Mouse (Mus musculus): ENCODE results near the gene Ammecr1.

Gene Ammecr1

DNA sequence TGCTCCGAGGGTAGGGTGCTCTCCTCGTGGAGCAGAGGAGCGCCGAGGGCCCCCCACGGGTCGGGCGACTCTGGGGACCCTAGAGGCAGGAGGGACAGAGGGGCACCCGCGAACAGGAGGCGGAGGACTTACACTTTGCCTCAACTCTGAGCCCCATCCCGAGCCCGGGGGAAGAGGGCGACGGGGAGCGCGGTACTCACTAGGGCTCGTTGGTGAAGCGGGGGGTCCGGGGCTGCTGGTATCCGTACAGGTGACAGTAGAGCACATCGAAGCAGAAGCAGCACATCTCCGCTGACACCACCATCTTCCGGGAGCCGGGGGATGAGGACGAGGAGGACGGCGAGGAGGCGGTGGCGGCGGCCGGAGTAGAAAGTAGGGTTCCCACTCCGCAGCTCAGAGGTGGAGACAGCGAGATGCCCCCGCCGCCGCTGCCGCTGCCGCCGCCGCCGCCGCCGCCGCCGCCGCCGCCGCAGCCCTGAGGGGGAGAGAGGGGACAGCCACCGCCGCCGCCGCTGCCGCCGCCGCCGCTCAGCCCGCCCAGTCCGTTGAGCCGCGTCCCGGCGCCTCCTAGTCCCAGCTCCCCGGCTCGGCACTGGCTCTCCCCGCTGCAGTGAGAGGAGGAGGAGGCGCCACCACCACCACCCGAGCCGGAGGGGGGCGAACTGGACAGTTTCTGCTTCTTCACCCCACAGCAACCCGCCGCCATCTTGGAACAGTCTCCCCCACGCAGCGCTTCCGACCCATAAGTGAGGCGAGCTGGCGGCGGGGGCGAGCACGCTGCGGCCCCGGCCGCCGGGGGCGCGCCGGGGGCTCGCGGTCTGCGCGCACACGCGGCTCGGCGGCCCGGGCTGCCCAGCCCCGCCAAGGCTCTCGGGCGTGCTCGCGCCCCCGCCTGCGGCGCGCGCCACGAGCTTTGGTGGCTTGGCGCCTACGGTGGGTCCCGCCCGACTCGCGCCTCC is at the start of gene Ammecr1:
Gene Ammecr1 (minus strand): TSS at position 721 of the 959 bp plus-strand sequence.
- peak; percentile 53 for DNase-seq (ENCODE audit: low spot score)

DNA sequence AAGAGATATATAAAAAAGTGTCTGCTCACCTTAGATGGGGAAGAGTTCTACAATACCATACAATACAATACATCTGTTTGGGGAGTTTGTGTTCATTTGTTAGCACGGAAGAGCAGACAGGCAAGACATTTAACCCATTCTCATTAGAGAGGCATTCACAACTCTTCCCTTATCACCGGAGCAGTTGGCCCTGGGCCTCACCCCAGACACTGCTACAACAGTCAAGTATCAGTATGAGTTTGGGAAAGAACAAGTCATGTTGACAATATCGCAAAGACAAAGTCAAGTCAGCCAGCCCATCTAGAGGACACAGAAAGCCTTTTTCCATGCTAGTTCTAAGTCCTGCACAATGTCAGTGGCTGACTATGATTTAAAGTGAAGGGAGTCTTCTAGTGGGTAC is 47.6 kb upstream of the Ammecr1 start:
- no peak for DNase-seq (ENCODE audit: low spot score)

DNA sequence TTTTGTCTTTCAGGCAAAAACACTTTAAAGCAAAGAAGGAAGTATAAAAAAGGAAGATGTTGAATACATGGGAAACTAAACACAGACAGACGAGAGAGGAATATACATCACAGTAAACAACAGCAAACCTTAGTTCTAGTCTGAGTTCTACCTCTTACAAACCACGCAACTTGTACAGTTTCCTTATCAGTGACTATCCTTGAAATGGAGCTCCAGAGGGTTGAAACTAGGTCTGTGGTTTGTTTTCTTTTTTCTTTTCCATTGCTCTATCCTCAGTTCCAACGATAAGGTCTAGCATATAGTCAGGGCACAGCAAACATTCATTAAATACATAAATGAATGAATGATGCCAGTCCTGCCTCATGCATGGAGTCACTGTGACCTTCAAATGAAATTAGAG is 45.8 kb upstream of the Ammecr1 start:
- no peak for DNase-seq (ENCODE audit: low spot score)

DNA sequence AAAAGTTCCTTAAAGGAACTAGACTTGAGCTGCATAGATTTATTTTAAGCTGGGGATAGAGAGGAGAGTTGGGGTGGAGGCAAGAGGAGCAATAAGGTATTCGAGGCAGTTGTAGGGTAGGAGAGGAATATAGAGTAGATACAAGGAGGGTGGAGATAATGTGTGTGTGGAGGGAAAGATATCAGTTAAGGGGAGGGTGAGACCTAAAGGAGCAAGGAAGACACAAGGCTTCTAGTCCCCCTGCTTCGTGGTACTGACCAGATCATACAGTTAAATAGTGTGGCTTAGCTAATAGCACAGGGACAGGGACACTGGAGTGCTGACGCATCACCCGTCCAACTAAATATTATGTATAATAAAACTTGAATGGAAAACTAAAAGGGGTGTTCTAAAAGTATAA is 45.3 kb upstream of the Ammecr1 start:
- DNase-seq (ENCODE audit: low spot score), result no peak

DNA sequence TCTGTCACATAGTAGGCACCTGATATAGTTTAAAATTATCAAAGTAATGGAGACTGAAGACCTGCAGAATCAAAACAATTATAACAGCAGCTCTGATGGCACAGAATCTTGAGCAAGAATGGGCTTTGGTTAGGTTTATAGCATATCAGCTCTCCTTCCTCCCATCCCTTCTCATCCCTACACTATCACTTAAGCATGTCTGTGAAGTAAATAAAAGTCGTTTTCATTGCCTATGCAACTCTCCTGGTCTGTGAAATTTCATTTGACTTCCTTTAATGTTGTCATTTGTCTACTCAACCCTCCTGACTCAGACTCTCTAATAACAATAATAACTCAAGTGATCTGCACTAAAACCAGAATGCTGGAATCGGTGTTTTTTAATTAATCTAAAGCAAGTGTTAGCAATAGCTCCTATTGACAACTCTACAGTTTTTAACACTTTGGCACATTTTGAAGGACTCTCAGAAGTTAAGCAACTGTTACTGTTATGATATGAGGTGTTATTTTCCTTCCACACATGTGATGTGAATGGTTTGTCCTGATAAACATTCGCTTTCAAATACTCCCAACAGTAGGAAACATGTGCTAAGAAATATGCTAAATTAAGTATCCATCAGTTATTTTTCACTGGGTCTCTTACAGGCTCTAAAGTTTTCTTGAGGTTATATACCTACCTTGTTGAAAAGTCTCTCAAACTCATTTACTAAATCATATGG is 37.8 kb upstream of the Ammecr1 start:
- DNase-seq (ENCODE audit: low spot score), result no peak

DNA sequence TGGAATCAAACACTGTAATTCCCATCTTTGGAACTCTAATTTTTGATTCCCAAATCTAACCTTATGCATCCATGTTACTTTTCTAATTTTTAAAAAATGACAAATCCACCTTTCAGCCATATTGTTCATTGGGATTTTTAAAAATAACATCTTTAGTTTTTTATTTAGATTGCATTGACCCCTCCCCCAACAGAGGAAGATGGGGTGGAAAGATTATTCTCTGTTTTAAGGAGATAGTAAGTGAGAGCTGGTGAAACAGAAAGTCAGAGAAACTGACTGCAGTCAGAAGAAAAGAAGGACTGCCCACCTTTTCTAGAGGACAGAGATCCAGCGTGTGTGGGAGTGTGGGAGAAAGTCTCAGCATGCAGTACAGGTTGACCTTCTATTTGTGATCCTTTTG is 30.7 kb upstream of the Ammecr1 start:
- DNase-seq (ENCODE audit: low spot score), result no peak

DNA sequence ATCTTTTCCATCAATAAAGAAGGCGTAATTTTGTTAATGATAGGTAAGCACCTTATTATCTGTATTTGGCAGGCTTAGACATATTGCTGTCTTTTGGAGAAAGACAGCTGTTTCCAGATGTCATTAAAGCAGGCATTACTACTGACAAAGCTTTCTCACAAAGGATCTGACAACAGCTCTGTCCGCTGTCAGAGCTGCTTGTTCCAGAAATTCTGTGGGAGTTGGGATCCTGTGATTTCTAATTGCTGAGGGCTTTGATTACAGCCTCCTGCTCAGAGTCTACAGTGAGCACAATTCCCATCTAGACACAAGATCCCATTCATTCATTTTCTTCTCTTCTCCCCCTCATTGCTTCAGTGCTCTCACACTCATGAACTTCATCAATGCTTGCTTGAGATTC is 28.0 kb upstream of the Ammecr1 start:
- DNase-seq (ENCODE audit: low spot score), result no peak

DNA sequence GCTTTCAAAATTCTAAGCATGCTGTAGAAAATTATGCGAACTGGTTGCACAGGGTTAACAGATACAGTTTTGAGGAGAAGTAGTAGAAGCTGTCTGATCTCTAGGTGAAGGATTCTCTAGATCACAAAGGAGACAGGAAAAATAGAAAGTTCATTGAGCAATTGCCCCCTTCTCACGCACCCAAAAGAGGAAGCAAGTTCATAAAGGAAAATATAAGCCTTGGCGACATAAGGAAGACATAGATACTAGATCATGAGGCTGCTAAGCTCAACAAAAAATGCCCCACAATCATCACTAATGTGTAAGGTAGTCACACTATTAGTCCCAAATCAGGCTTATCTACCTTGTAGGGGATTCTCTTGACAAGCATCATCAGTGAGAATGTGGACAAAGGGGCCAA is 17.6 kb upstream of the Ammecr1 start:
- DNase-seq (ENCODE audit: low spot score), result no peak

DNA sequence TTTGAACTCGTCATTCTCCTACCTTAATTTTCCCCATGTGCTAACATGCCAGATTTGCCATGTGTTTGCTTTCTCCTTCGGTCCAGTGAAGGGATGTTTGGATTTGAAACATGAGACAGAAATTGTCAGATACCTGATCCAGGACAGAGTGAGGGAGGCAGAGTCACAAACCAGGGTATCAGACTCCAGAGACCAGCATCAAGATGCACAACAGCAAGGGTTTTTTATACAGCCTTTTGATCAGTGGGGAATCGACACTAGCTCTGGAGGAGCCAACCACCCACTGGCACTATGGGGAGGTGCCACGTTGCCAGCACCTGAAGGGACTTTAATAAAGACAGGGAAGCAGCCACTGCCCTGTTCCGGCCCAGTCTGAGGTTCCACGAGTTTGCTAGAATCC is 17.1 kb upstream of the Ammecr1 start:
- DNase-seq (ENCODE audit: low spot score), result no peak

DNA sequence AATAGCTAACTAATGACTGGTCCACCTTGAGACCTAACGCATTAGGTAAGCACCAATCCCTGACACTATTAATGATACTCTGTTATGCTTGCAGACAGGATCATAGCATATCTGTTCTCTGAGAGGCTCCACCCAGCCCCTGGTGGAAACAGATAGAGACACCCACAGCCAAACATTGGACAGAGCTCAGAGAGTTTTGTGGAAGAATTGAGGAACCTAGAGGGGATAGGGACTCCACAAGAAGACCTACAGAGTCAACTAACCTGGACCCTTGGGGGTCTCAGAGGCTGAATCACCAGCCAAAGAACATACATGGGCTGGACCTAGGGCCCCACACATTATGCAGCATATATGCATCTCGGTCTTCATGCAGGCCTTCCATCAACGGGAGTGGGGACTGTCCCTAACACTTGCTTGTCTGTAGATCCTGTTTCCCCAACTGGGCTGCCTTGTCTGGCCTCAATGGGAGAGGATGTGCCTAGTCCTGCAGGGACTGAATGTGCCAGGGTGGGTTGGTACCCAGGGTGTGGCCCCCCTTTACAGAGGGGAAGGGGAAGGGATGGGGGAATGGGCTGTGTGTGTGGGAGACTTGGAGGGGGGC is 15.1 kb upstream of the Ammecr1 start:
- no peak for DNase-seq (ENCODE audit: low spot score)

DNA sequence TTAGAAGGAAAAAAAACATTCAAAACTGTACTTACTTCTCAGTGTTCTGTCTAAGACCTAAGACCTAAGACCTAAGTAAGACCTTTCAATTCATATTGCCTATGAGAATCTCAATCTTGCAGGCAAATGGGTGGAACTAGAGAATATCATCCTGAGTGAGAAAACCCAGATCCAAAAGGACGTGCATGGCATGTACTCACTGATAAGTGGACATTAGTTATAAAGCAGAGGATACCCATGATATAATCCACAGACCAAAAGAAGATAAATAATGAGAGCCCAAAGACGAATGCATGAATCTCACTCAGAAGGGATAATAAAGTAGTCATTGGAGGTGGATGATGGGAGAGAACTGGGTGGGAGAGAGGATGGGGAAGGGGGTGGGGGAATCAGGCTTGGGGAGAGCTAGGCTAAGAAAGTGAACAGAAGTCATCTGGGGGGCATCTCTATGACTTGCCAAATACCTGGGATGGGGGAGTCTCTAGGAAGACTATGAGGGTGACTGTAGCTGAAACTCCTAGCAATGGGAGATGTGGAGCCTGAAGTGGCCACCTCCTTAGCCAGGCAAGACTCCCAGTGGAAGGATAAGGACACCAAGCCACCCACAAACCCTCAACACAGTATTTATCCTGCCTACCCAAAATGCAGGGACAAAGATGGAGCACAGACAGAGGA is 14.5 kb upstream of the Ammecr1 start:
- DNase-seq (ENCODE audit: low spot score), result no peak

DNA sequence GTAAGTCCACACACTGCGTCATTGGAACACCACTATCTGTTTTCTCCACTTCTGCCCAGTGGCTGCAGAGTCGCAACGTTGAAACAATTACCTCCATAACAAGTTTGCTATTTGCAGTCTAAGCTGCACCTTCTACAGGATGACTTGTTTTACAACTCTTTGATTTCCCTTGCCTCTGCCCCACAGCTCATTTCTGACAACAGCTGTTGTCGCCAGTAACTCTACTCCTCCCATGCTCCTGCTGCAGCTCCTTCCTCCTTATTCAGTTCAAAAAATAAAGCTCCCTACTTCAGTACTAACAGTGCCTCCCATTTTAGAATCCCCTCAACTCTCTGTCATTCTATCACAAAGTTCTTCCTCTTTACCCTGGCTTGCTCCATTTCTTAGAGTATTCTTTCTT is 12.7 kb upstream of the Ammecr1 start:
- DNase-seq (ENCODE audit: low spot score), result no peak

DNA sequence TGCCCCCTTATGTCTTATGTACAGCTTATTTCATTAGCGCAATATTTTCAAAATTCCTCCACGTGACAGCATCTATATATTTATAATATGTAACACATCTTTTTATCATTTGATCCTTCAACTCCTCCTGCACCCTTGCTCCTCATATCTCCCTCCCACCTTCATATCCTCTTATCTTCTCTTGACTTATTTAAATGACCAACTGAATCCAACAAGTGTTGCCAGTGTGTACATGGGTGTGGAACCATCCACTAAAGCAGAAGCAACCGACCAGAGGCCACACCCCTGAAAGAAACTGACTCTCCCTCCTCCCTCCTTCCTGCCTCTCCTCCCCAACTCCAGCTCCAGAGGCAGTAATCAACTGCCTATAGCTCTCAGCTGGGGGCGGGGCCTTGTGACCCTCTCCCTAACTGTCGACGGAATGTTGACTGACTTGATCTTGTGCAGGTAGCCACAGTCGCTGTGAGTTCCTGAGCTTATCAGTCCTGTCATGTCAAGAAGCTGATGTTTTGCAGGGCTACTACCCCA is 6.0 kb upstream of the Ammecr1 start:
- no peak for DNase-seq (ENCODE audit: low spot score)

DNA sequence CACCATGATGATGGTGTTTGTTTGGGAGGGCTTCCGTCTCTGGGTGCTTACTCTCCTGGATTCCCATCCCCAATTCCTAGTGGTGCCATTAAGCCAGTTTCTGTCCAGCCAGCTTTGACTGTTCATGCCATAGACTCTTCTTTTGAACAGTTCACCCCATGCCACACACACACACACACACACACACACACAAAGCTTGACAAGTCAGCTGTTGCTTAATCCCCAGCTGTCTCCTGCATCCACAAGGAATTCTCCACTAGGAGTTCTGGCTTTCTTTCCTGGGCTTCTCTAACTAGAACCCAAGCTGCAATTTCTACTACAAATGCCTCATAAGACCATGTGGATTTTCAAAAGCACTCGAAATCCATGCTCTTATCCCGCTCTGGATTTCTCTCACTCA is 5.2 kb upstream of the Ammecr1 start:
- no peak for DNase-seq (ENCODE audit: low spot score)

DNA sequence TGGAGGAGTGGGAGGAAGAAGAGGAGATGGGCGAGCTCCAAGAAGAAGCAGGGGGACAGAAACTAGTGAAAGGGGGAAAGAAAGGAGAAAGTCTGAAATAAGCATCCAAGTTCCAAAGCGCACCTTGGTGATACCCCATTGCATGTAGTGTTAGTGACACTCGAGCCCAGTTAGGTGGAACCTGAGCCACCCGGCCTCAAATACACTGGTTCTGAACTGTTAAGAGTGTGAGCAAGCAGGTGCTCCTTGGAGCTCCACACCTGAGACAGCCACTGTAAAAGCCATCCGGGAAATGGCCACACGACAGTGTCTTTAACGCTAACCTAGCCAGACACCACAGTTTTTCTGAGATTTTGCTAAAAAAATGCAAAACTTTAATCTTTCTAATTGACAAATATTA is 539 bp upstream of the Ammecr1 start:
- DNase-seq (ENCODE audit: low spot score), result no peak

DNA sequence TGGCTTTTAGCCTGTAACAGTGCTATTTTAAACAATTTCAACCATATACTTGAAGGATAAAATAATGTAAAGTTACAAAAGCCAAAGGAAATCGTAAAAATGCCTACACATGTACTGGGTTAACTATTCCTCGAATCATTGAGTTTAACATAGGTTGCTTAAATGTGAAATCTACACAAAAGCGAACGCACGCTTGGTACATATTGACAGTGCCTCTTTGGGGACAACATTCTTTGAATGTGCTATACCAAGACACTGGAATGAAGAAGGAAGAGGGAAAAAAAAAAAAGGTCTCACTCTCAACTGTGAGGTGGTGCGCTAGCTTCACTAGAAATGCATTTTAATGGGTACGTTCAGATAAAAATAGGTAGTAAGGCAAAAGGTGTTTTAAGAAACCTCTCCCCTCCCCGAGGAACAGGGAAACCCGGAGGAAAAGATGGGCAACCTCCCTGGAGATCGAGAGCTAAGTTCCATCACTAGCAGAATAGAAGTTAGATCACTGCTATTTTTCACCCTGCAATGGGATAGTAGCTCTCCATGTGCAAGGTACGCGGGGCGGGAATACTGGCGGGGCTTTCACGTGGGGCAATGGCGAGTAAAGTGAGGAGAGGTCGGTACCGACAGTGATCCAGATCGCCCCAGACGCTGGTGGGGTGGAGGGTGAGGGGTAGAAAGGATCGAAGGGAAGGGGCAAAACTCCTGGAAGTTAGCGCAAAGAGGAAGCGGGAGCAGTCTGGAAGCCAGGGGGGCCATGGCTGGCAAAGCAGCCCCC is 1.1 kb downstream of the Ammecr1 start:
- DNase-seq (ENCODE audit: low spot score), result no peak

DNA sequence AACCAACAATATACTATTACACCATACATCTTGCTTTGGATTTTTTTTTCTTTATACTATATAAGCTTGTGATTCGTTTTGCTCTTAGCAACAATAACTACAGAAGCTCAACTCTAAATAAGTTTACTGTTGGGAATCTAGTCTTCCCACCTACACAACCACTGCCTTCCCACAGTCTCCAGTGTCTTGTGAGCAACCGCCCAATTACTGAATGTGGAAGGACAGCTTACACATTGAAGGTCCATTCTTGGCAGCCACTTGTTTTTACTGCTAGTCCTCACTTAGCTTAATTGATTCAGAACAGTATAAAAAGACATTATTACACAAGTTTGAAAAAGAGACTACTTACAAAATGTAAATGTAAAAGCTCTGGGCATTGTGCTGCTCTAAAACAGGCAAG is 6.1 kb downstream of the Ammecr1 start:
- DNase-seq (ENCODE audit: low spot score), result no peak

DNA sequence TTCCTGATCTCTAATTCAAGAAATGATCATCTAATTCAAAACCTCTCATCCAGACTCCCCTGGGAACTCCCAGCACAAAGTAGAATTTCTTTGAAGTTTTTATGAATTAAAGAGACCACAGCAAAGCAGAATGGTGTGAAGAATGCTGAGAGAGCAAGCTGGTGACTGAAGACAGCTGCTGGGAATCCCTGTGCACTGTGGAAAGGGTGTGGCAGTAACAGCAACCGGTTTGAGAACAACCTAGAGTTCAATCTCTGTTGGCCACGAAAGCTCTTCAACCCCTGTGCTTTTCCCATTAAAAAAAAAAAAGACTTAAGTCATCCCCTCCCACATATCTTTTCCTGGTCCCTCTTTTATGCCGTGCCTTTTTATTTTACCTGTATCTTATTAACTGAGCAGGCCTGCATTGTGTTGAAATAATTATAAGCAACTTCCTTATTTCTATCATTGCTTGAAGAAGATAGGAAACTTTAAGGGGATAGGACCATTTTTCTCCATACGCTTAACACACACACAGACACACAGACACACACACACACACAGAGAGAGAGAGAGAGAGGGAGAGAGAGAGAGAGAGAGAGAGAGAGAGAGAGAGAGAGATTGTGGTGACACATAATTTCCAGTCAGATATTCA is 6.7 kb downstream of the Ammecr1 start:
- no peak for DNase-seq (ENCODE audit: low spot score)

DNA sequence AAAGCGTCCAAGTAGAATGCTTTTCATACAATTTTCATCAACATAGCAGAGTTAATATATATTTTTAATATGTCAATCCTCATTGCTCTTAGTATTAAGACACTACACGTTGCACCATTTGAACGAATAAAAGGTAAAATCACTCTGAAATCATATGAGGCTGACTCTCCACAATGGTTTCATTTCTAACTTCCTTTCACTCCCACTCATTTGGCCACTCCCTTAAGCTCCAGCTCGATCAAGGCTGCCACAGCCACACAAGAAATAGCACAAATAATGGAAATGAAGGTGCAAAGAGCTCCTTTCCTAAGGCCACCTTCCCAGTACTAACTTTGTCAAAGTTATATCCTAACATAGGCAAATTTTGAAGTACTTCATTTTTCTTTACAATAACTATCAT is 38.1 kb downstream of the Ammecr1 start:
- no peak for DNase-seq (ENCODE audit: low spot score)

DNA sequence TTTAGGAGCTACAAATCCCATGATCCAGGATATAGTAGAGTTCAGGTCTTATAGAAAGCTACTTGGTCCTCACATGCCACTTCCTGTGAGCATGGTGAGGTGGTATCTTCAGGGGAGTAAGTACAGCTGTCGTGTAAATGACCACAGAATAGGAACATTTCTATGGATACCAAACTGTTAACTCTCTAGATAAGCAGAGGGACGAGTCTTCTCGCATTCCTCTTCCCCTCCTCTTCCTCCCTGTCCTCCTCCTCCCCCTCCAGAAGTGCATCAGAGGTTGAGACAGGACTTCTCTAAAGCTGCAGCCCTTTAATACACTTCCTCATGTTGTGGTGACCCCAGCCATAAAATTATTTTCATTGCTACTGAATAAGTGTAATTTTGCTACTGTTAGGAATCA is 49.1 kb downstream of the Ammecr1 start:
- DNase-seq (ENCODE audit: low spot score), result no peak

DNA sequence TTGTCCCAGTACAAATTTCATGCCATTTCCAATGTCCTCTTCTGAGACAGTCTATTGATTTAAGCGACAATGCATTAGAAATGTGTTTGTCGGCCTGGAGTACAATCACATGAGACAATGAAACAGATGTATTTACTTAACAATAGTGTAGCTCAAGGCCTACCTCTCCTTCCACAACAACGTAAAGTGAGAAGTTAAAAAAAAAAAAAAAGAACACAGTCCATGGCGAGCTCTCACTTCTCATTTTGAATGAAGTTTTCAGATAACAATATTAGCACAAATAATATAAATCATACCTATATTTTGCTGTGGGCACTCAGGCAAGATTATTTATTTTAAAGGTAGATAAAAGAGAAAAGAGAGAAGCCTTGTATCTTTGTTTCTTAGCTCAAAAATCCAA is 49.8 kb downstream of the Ammecr1 start:
- DNase-seq (ENCODE audit: low spot score), result no peak
